Mouse (Mus musculus): Measurements from ENCODE around the gene Ifrd2. TPM values are rescaled to one million over a fixed set of nuclear protein-coding genes. Genes with fewer than 3 reads are reported as not detected.

The Ifrd2 gene
- polyA plus RNA-seq, 1 experiment from 2014 or later, result 161 TPM

DNA sequence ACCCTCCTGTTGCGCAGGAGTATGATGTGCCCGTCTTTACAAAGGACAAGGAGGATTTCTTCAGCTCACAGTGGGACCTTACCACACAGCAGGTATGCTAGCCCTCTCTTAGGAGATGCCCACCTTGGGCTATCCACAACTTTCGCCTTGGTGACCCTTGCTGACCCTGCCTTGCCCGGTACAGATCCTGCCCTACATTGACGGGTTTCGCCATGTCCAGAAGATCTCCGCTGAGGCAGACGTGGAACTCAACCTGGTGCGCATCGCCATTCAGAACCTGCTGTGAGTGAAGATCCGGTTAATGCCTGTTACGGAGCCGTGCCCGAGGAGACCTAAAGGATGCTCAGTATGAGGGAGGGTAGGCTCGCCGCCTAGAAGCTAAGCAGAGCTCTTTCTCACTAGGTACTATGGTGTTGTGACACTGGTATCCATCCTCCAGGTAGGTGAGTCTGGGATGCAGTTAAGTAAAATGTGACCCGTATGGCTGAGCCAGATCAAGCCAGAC lies 43.2 kb upstream of the Ifrd2 start:
- Histone ChIP-seq H3K4me2 (no peak overlapping the region), H3K27me3 (peaks cover 11% of the 10 kb centered on the region; the same call in 1 of the 2 replicates), H3K9ac (no peak overlapping the region), H3K36me3 (replicated peaks) (peaks cover 28% of the 10 kb centered on the region), H3K4me3 (replicated peaks) (no peak overlapping the region), H3K9me3 (replicated peaks) (no peaks in the 10 kb centered on the region), H3K4me1 (replicated peaks) (peaks cover 55% of the 10 kb centered on the region), H3K27ac (replicated peaks) (no peak overlapping the region)
- no peak for ATAC-seq (ENCODE audit: insufficient read depth)
- WGBS (ENCODE audit: insufficient replicate concordance), result 86% methylated on average over 17 of the region's 17 CpGs

DNA sequence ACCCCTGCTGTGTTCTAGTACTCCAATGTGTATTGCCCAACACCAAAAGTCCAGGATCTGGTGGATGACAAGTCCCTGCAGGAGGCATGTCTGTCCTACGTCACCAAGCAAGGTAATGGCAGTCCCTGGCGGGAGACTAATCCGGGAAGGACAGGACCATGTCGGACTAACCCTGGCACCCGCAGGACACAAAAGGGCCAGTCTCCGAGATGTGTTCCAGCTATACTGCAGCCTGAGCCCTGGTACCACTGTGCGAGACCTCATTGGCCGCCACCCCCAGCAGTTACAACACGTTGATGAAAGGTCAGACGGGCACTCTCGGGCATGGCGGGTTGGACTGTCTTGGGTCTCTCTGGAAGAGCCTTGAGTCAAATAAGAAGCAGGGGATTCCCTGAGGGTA lies 42.7 kb upstream of the Ifrd2 start:
- Histone ChIP-seq H3K36me3 (replicated peaks) (peaks cover 23% of the 10 kb centered on the region), H3K4me2 (no peak overlapping the region), H3K4me1 (replicated peaks) (peaks cover 55% of the 10 kb centered on the region), H3K9me3 (replicated peaks) (no peaks in the 10 kb centered on the region), H3K27ac (replicated peaks) (no peak overlapping the region), H3K4me3 (replicated peaks) (no peak overlapping the region), H3K27me3 (peaks cover 16% of the 10 kb centered on the region), H3K9ac (no peak overlapping the region)
- ATAC-seq (ENCODE audit: insufficient read depth), result no peak
- WGBS (ENCODE audit: insufficient replicate concordance), result 89% methylated on average over 12 of the region's 12 CpGs

DNA sequence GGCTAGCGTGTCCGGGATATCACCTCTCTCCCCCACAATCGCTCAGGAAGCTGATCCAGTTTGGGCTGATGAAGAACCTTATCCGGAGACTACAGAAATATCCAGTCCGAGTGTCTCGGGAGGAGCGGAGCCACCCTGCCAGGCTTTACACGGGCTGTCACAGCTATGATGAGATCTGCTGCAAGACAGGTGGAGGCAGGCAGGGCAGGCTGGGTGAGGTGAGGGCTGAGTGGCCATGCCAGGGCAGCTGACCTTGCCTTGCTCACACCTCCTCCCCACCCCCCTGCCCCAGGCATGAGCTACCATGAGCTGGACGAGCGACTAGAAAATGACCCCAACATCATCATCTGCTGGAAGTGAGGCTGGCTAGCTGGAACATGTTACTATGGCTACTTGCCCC lies 42.2 kb upstream of the Ifrd2 start:
- H3K27me3 ChIP-seq, result peaks cover 20% of the 10 kb centered on the region
- H3K4me3 ChIP-seq (replicated peaks), result no peak overlapping the region
- peaks cover 18% of the 10 kb centered on the region for H3K36me3 ChIP-seq (replicated peaks)
- no peak overlapping the region for H3K27ac ChIP-seq (replicated peaks)
- WGBS (ENCODE audit: insufficient replicate concordance), result 78% methylated on average over 10 of the region's 10 CpGs
- H3K9ac ChIP-seq, result no peak overlapping the region
- no peak overlapping the region for H3K4me2 ChIP-seq
- no peak for ATAC-seq (ENCODE audit: insufficient read depth)
- H3K9me3 ChIP-seq (replicated peaks), result no peaks in the 10 kb centered on the region
- H3K4me1 ChIP-seq (replicated peaks), result peaks cover 56% of the 10 kb centered on the region

DNA sequence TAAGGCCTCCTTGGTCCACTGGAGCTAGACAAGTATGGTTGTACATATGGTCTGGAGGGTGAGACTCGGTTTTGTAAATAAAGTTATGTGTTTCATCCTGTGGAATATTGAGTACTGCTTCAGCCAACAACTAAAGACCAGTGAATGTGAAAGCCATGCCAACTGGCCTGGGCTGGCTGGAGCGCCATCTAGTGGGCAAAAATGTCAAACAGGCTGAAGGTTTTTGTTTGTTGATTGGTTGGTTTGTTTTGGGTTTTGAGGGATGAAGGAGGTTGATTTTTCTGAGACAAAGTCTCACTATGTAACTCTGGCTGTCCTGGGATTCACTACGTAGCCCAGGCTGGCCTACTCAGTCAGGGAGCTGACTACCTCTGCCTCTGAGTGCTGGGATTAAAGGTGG lies 41.8 kb upstream of the Ifrd2 start:
- H3K27me3 ChIP-seq, result peaks cover 24% of the 10 kb centered on the region
- H3K4me1 ChIP-seq (replicated peaks), result peaks cover 57% of the 10 kb centered on the region
- no peak overlapping the region for H3K4me3 ChIP-seq (replicated peaks)
- H3K9ac ChIP-seq, result no peak overlapping the region
- no peak overlapping the region for H3K4me2 ChIP-seq
- H3K9me3 ChIP-seq (replicated peaks), result no peaks in the 10 kb centered on the region
- 4% methylated on average over 3 of the region's 3 CpGs for WGBS (ENCODE audit: insufficient replicate concordance)
- no peak for ATAC-seq (ENCODE audit: insufficient read depth)
- H3K27ac ChIP-seq (replicated peaks), result peak overlapping the region; percentile 15; the same call in 1 of the 2 replicates
- peaks cover 17% of the 10 kb centered on the region for H3K36me3 ChIP-seq (replicated peaks)

DNA sequence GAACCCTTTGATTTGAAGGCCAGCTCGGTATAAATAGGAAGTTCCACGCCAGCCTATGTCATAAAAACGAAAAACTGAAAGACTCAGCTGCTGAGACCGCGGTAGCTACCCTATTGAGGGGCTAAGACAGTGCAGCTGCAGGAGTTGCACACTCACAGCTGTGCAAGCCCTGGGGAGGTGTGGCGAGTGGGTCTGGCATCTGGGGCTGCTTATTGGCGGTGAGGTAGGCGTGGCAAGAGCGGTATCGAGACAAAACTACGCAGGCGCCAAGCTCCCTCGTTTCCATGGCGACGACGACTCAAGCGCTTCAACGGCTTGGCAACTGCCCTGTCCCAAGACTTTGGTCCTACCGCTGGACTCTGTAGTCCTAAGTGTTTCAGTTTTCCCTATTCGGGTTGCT lies 40.4 kb upstream of the Ifrd2 start, which contains the start of gene Zmynd10:
Zmynd10 (plus strand) TSS at position 273 of the 400 bp plus-strand sequence.
- H3K27ac ChIP-seq (replicated peaks), result peak within 1 kb of the TSS; percentile 15; the same call in 1 of the 2 replicates
- peak within 1 kb of the TSS; percentile 13; the same call in 1 of the 2 replicates for H3K4me3 ChIP-seq (replicated peaks)
- ATAC-seq (ENCODE audit: insufficient read depth), result peak; percentile 51
- no peaks in the 10 kb centered on the region for H3K9me3 ChIP-seq (replicated peaks)
- WGBS (ENCODE audit: insufficient replicate concordance), result 5% methylated on average over 20 of the region's 20 CpGs
- H3K36me3 ChIP-seq (replicated peaks), result peaks cover 17% of the 10 kb centered on the region
- peak within 1 kb of the TSS; percentile 51 for H3K4me2 ChIP-seq
- H3K9ac ChIP-seq, result no peak within 1 kb of the TSS
- peaks cover 60% of the 10 kb centered on the region for H3K4me1 ChIP-seq (replicated peaks)
- peaks cover 39% of the 10 kb centered on the region for H3K27me3 ChIP-seq

DNA sequence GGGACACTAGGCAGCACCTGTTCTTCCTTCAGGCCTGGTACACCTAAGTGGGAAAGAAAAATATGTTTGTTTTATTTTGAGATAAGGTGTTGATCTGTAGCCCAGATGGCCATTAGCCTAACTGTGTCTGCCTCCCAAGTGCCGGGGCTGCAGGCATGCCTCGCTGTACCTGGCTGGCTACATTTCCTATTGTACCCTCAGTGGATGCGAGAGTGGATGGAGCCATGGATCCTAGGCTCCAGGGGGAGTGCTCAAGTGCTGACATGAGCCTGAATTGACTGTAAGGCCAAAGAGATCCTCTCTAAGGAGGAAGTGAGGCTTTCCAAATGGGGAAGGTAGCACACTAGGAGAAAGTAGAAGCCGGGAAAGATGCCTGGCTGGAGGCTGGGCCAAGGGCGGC lies 39.5 kb upstream of the Ifrd2 start:
- no peak overlapping the region for H3K27ac ChIP-seq (replicated peaks)
- peaks cover 61% of the 10 kb centered on the region for H3K4me1 ChIP-seq (replicated peaks)
- ATAC-seq (ENCODE audit: insufficient read depth), result no peak
- peaks cover 48% of the 10 kb centered on the region for H3K27me3 ChIP-seq
- no peaks in the 10 kb centered on the region for H3K9me3 ChIP-seq (replicated peaks)
- WGBS (ENCODE audit: insufficient replicate concordance), result 64% methylated on average over 5 of the region's 5 CpGs
- peaks cover 17% of the 10 kb centered on the region for H3K36me3 ChIP-seq (replicated peaks)
- no peak overlapping the region for H3K9ac ChIP-seq
- H3K4me3 ChIP-seq (replicated peaks), result no peak overlapping the region
- H3K4me2 ChIP-seq, result no peak overlapping the region

DNA sequence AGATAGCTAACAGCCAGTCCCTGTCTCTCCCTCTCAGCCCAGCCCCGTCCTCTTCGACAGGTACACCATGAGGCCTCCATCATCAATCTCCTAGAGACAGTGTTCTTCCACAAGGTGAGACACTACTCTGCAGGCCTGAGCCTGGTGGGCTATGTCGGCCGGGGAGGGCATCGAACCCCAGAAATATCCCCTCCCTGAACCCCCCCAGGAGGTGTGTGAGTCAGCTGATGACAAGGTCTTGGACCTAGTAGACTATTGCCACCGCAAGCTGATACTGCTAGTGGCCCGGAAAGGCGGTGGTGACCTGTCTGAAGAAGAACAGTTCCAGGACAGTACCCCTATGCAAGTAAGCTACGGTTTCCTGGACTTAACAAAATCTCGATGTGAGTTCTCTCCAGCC lies 38.6 kb upstream of the Ifrd2 start:
- H3K4me1 ChIP-seq (replicated peaks), result peaks cover 64% of the 10 kb centered on the region
- ATAC-seq (ENCODE audit: insufficient read depth), result no peak

DNA sequence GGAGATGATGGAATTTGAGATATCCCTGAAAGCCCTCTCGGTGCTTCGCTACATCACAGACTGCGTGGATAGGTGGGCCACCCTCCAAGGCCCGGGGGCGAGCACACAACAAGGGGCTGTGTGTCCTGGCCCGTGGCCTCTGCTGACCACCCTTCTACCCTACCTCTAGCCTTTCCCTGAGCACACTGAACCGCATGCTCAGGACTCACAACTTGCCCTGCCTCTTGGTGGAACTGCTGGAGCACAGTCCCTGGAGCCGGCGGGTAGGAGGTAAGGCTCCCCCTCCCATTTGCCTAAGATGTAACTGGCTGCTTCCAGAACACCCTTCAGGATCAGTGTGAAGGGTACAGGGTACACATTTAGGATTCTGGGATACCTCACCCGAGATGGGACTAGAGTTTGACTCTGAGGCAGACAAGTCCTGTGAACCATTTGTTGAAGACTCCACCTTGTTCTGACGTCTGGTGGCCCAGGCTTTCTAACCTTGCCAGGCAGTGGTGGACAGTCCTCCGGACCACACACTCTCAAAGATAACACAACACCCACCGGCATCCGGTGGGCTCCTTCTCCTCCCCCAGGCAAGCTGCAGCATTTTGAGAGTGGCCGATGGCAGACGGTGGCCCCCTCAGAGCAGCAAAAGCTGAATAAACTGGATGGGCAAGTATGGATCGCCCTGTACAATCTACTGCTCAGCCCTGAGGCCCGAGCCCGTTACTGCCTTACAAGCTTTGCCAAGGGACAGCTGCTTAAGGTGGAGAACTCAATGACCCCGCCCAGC lies 38.0 kb upstream of the Ifrd2 start:
- Histone ChIP-seq H3K36me3 (replicated peaks) (peaks cover 9% of the 10 kb centered on the region), H3K9ac (no peak overlapping the region), H3K27ac (replicated peaks) (no peak overlapping the region), H3K4me3 (replicated peaks) (no peak overlapping the region), H3K4me2 (no peak overlapping the region), H3K27me3 (peaks cover 50% of the 10 kb centered on the region), H3K4me1 (replicated peaks) (peaks cover 68% of the 10 kb centered on the region), H3K9me3 (replicated peaks) (no peaks in the 10 kb centered on the region)
- 72% methylated on average over 20 of the region's 20 CpGs for WGBS (ENCODE audit: insufficient replicate concordance)
- no peak for ATAC-seq (ENCODE audit: insufficient read depth)

More for the DNA sequence above, 38.6 kb upstream of the Ifrd2 start:
- peaks cover 13% of the 10 kb centered on the region for H3K36me3 ChIP-seq (replicated peaks)
- WGBS (ENCODE audit: insufficient replicate concordance), result 78% methylated on average over 10 of the region's 10 CpGs
- H3K27me3 ChIP-seq, result peaks cover 50% of the 10 kb centered on the region
- H3K27ac ChIP-seq (replicated peaks), result no peak overlapping the region
- H3K4me3 ChIP-seq (replicated peaks), result no peak overlapping the region
- H3K9ac ChIP-seq, result no peak overlapping the region
- H3K4me2 ChIP-seq, result no peak overlapping the region
- H3K9me3 ChIP-seq (replicated peaks), result no peaks in the 10 kb centered on the region

DNA sequence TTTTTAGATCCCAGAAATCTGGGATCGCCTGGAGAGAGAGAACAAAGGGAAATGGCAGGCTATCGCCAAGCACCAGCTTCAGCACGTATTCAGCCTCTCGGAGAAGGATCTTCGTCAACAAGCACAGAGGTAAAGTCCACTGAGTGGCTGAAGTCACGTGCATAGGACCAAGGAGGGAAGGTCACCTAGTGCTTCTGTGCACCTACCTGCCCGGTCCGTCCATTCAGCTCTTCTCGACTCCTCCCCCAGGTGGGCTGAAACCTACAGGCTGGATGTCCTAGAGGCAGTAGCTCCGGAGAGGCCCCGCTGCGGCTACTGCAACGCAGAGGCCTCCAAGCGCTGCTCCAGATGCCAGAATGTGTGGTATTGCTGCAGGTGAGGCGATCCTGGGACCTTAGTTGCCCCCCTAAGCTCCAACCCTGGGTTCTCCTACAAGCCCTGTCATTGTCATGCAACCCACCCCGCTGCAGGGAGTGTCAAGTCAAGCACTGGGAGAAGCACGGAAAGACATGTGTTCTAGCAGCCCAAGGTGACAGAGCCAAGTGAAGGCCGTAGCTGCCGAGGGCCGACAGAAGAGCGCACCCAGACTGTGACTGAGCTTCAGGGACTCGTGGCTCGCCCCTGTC lies 36.8 kb upstream of the Ifrd2 start:
- 39% methylated on average over 23 of the region's 23 CpGs for WGBS (ENCODE audit: insufficient replicate concordance)
- Histone ChIP-seq H3K36me3 (replicated peaks) (no peaks in the 10 kb centered on the region), H3K4me2 (peak overlapping the region; percentile 94), H3K27ac (replicated peaks) (no peak overlapping the region), H3K9ac (peak overlapping the region; percentile 64; the same call in 1 of the 2 replicates), H3K9me3 (replicated peaks) (no peaks in the 10 kb centered on the region), H3K27me3 (peaks cover 50% of the 10 kb centered on the region), H3K4me3 (replicated peaks) (peak overlapping the region; percentile 57), H3K4me1 (replicated peaks) (peaks cover 70% of the 10 kb centered on the region)
- ATAC-seq (ENCODE audit: insufficient read depth), result no peak

DNA sequence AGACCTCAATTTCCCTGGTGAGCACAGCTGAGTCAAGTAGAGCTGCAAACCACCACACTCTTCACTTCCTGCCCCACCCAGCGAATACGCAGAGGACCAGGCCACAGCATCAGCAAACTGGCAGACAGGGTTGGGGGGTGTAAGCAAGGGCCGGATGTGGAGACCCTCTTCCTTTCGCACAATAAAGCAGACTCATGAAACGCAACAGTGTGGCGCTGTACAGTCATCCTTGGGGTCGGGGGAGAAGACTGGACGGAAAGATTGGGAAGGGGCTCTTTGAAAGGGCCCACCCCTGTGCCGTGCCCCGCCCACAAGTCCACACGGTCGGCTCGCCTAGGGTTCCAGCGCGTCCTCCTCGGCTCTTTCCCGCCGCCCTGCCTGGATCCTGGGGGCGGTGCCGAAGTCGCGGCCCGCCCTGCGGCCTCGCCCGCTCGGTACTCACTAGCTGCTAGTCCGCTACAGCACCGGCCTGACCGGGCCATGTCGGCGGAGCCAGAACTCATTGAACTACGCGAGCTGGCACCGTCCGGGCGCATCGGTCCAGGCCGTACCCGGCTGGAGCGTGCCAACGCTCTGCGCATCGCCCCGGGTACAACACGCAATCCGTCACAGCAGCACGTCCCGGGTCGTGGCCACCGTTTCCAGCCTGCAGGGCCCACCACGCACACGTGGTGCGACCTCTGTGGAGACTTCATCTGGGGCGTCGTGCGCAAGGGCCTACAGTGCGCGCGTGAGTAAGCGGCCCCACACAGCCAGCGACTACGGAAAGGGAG lies 36.1 kb upstream of the Ifrd2 start, which contains the start of gene Rassf1:
Rassf1 (plus strand) TSS at position 439 of the 773 bp plus-strand sequence.
- Histone ChIP-seq H3K9me3 (replicated peaks) (no peaks in the 10 kb centered on the region), H3K4me3 (replicated peaks) (peak within 1 kb of the TSS; percentile 57), H3K36me3 (replicated peaks) (no peaks in the 10 kb centered on the region), H3K27ac (replicated peaks) (0 out of 2 replicates have a peak within 1 kb of the TSS, but pooled peaks have one; percentile 43), H3K4me1 (replicated peaks) (peaks cover 70% of the 10 kb centered on the region), H3K4me2 (peak within 1 kb of the TSS; percentile 94), H3K27me3 (peaks cover 50% of the 10 kb centered on the region), H3K9ac (peak within 1 kb of the TSS; percentile 64)
- 1% methylated on average over 63 of the region's 63 CpGs for WGBS (ENCODE audit: insufficient replicate concordance)
- ATAC-seq (ENCODE audit: insufficient read depth), result peak; percentile 24
